Mouse (Mus musculus) lung, adult 2 months (tissue): Measurements from ENCODE around the gene Hao1.

Experiments used
- CTCF ChIP-seq: fragments of 200-500 bp; IDR thresholded peaks from 2 replicates; pipeline ENCODE4 v1.5.1; 2011; ENCODE audit warnings: mild to moderate bottlenecking, low read length, control low read depth; ENCODE audit not compliant: insufficient read depth
- POLR2A ChIP-seq: fragments of 200-500 bp; IDR thresholded peaks from 2 replicates; pipeline ENCODE4 v1.6.1; 2011; ENCODE audit warnings: low read depth, mild to moderate bottlenecking, control low read depth, low read length, borderline replicate concordance; ENCODE audit errors: extremely low read depth

DNA sequence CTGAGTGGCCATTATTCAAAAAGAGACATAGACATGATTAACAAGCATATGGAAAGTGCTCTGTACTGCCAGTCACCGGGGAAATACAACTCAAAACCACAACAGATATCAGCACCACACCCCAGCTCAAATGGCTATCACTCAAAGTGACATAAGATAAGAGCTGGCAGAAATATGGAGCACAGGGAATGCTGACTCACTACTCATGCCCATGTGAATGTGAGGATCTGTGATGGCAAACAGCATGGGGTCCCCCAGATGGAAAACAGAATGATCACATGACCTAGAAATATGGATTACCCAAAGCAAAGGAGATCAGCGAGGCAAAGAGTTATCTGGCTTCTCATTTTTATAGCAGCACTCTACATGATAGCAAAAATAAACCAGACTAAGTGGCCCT, 89.0 kb downstream of the Hao1 start:
- TF ChIP-seq CTCF (no peak), POLR2A (no peak)
